Mouse (Mus musculus): Measurements from ENCODE around the gene Aanat. TPM values are rescaled to one million over a fixed set of nuclear protein-coding genes. Genes with fewer than 3 reads are reported as not detected.

Gene Aanat
- polyA plus RNA-seq, 1 experiment from 2014 or later: not detected

DNA sequence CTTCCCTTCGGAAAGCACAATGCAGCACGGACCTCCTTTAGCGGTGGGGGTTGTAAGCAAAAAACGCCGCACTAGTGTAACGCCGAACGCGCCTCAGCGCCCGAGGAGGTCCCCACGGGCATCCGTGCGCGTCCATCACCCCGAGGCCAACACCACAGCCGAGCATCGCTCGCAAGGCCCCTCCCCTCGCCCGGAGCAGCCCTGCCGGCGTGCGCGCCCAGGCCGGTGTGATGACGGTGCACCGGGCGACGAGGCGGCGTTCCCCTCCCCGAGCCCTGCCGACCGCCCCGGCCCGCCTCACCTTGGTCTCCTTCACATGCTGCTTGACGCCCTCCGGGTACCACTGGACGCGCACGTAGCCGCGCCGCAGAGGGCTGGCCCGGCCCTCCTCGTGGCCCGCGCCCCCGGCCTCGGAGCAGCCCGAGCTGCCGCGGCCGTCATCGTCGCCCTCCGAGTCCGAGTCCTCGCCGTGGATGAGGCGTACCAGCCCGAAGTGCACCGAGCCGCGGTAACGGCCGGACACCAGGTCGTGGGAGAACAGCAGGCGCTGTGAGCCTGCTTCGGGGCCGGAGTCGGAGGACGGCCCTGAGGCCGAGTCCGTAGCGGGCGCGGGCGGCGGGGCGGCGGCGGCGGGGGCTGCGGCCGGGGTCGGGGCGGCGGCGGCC is 5.4 kb upstream of the Aanat start:
- Histone ChIP-seq H3K36me3 (replicated peaks) (peaks cover 8% of the 10 kb centered on the region), H3K27me3 (replicated peaks; ENCODE audit: low read depth, poor library complexity, severe bottlenecking) (no peaks in the 10 kb centered on the region), H3K4me1 (peaks cover 37% of the 10 kb centered on the region), H3K9me3 (no peaks in the 10 kb centered on the region), H3K4me3 (peak overlapping the region; percentile 98), H3K27ac (replicated peaks) (peak overlapping the region; percentile 94)
- 1% methylated on average over 91 of the region's 91 CpGs for WGBS
- peak; percentile 77 for DNase-seq (ENCODE audit: low spot score)

DNA sequence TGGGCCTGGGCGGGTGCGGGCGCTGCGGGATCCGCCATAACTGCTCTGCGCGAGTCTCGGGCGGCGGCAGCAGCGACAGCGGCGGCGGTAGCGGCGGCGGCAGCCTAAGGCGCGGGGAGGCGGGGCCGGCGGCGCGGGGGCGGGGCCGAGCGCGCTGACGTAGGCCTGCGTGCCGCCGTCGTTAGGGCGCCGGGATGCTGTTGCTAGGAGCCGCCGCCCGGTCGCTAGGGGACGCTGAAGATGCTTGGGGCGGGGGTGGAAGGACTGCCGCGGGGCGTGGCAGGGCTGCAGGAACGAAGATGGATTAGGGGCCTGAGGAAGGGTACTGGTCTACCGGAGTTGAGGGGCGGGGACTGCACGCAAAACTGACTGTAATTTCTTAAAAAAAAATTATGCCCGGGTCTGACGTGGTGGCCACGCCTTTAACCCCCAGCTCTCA is 4.8 kb upstream of the Aanat start, which contains the start of gene Ube2o:
Ube2o (minus strand) TSS at position 72 of the 439 bp plus-strand sequence.
- H3K27ac ChIP-seq (replicated peaks): peak within 1 kb of the TSS; percentile 94
- peaks cover 8% of the 10 kb centered on the region for H3K36me3 ChIP-seq (replicated peaks)
- H3K9me3 ChIP-seq: no peaks in the 10 kb centered on the region
- 3% methylated on average over 51 of the region's 51 CpGs for WGBS
- no peaks in the 10 kb centered on the region for H3K27me3 ChIP-seq (replicated peaks; ENCODE audit: low read depth, poor library complexity, severe bottlenecking)
- peaks cover 36% of the 10 kb centered on the region for H3K4me1 ChIP-seq
- H3K4me3 ChIP-seq: peak within 1 kb of the TSS; percentile 98
- DNase-seq (ENCODE audit: low spot score): peak; percentile 90

DNA sequence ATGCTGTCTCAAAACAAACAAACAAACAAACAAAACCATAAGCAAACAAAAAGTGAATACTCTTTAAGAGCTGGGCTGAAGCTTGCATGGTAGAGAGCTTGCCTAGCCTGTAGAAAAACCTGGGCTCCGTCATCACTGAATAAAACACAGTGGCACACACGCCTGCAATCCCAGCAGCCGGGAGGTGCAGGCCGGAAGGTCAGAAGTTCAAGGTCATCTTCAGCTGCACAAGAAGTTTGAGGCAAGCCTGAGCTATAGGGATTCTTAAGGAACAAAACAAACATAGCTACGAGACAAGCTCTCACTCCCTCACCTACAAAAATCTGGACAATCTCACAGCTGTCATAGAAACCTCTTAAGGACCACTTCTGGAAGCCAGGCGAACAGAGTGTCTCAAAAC is 550 bp upstream of the Aanat start:
- Histone ChIP-seq H3K27me3 (replicated peaks; ENCODE audit: low read depth, poor library complexity, severe bottlenecking) (peaks cover 24% of the 10 kb centered on the region), H3K9me3 (no peaks in the 10 kb centered on the region), H3K27ac (replicated peaks) (no peak overlapping the region), H3K4me3 (no peak overlapping the region), H3K4me1 (peaks cover 32% of the 10 kb centered on the region), H3K36me3 (replicated peaks) (no peaks in the 10 kb centered on the region)
- WGBS: 76% methylated on average over 6 of the region's 6 CpGs
- DNase-seq (ENCODE audit: low spot score): no peak

DNA sequence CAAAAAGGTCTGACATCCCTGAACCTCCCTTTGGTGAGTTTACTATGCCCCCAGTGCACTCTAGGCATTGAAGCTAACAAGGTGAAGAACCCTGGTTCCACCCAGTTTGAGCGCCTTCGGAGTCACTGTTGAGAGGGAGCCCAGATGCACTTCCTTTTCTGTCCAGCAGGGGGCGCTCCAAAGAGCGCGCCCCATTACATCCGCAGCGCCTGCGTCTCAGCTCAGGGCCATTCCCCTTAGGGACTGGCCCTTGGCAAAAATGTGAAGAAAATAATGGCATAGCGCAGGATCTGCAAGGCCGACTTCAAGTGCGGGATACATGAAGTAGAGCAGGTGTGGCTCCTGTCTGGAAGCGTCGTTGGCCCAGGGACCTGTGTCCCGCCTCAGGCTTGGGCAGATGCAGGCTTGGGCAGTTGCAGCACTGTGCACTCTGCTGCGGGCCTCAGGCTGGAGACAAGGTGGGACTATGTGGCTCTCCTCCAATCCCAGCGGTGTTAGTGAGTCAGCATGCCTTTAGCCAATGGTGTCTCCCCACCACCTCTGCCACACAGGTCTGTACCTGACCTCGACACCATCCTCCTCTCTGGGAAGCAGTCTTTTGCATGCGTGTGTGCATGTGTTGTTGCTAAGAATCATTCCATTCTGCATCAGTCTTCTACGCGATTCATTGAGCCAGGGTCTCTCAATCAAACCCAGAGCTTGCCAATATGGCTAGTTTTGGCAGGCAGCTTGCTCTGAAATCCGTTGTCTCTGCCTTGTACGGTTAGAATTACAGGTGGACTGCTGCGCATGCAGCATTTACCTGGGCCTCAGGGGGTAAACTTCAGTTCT is 784 bp downstream of the Aanat start:
- H3K9me3 ChIP-seq: no peaks in the 10 kb centered on the region
- 20% methylated on average over 23 of the region's 23 CpGs for WGBS
- H3K4me3 ChIP-seq: peak overlapping the region; percentile 41
- H3K27ac ChIP-seq (replicated peaks): no peak overlapping the region
- H3K27me3 ChIP-seq (replicated peaks; ENCODE audit: low read depth, poor library complexity, severe bottlenecking): peaks cover 24% of the 10 kb centered on the region
- H3K4me1 ChIP-seq: peaks cover 28% of the 10 kb centered on the region
- peak; percentile 79 for DNase-seq (ENCODE audit: low spot score)
- no peaks in the 10 kb centered on the region for H3K36me3 ChIP-seq (replicated peaks)

DNA sequence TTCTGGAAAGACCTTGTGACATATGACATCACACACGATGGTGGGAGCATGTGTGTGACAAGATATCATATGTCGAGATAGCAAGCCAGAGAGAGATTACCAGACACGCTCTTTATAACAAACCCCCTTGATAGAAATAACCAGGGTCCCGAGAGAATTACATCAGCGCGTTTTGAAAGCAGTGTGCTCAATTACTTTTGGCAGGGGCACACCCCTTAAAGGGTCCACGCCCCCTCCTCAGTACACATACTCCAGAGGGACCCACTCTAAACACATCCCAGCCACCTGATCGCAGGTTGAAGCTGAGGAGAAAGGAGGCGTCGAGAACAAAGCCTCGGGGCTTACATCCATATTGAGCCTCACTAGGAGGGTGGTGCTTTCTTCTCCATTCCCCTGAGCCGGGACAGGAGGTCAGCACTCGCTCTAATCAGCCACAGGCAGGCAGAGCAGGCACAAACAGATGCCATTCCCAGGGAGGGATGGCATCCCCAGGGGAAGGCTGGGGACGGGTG is 2.8 kb downstream of the Aanat start:
- 34% methylated on average over 14 of the region's 14 CpGs for WGBS
- Histone ChIP-seq H3K27ac (replicated peaks) (no peak overlapping the region), H3K9me3 (no peaks in the 10 kb centered on the region), H3K27me3 (replicated peaks; ENCODE audit: low read depth, poor library complexity, severe bottlenecking) (peaks cover 24% of the 10 kb centered on the region), H3K36me3 (replicated peaks) (no peaks in the 10 kb centered on the region), H3K4me1 (peaks cover 36% of the 10 kb centered on the region), H3K4me3 (0 out of 2 replicates have a peak overlapping the region, but pooled peaks have one; percentile 13)
- DNase-seq (ENCODE audit: low spot score): no peak

DNA sequence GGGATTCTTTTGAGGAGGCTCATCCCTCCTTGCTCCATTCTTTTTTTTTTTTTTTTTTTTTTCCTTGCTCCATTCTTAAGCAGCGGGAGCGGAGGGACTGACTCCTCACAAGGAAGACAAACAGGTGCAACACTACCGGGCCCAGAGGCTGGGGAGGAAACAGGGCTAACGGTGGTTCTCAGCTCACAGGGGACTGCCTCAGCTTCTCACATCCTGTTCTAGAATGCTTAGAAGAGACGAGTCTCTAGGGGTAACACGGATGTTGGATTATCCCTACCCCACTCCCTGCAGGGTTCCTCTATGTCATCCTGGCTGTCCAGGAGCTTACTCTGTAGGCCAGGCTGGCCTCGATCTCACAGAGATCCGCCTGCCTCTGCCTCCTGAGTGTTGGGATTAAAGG is 3.3 kb downstream of the Aanat start:
- DNase-seq (ENCODE audit: low spot score): no peak
- Histone ChIP-seq H3K27ac (replicated peaks) (no peak overlapping the region), H3K4me3 (no peak overlapping the region), H3K4me1 (peaks cover 36% of the 10 kb centered on the region), H3K9me3 (no peaks in the 10 kb centered on the region), H3K36me3 (replicated peaks) (no peaks in the 10 kb centered on the region), H3K27me3 (replicated peaks; ENCODE audit: low read depth, poor library complexity, severe bottlenecking) (peaks cover 24% of the 10 kb centered on the region)
- 68% methylated on average over 8 of the region's 8 CpGs for WGBS

DNA sequence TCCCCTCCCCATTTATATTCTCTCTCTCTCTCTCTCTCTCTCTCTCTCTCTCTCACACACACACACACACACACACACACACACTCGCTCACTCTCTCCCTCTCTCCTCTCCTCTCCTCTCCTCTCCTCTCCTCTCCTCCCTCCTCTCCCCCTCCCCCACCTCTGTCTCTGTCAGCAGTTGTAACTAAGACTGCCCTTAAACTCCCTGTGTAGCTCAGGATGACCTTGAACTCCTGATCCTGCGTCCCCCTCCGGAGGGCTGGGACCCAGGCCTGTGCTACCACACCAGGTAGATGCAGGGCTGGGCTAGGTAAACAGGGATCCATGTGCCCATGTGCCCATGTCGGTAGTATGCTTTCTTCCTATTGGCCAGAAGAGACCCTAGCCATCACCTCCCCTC is 5.4 kb downstream of the Aanat start:
- no peak overlapping the region for H3K27ac ChIP-seq (replicated peaks)

DNA sequence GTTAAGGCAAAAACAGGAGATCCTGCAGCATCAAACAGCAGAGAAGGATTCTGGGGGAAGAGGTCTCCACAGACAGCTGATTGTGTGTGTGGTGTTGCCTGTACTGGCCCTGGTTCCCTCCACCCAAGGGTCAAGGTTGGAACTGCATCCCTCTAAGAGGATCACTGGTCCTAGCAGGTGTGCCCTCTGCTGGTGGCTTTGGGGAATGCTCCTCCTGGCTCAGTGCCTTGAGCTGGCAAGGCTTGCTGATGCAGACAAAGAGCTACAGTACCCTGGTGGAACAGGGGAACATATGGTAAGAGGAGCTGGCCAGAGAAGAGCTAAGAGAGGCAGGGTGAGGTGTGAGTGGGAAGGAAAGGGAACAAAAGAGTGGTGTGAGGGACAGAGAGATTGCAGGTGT is 6.2 kb downstream of the Aanat start:
- no peak overlapping the region; the same call in 1 of the 2 replicates for H3K4me3 ChIP-seq
- H3K9me3 ChIP-seq: no peaks in the 10 kb centered on the region
- H3K4me1 ChIP-seq: peaks cover 29% of the 10 kb centered on the region
- H3K27me3 ChIP-seq (replicated peaks; ENCODE audit: low read depth, poor library complexity, severe bottlenecking): peaks cover 21% of the 10 kb centered on the region
- H3K36me3 ChIP-seq (replicated peaks): peaks cover 7% of the 10 kb centered on the region; the same call in 1 of the 2 replicates
- peak overlapping the region; percentile 72 for H3K27ac ChIP-seq (replicated peaks)
- DNase-seq (ENCODE audit: low spot score): peak; percentile 93

More for the DNA sequence above, 5.4 kb downstream of the Aanat start:
- no peak for DNase-seq (ENCODE audit: low spot score)
- WGBS: 85% methylated on average over 4 of the region's 4 CpGs
- Histone ChIP-seq H3K36me3 (replicated peaks) (no peaks in the 10 kb centered on the region), H3K4me3 (no peak overlapping the region), H3K4me1 (peaks cover 35% of the 10 kb centered on the region), H3K9me3 (no peaks in the 10 kb centered on the region), H3K27me3 (replicated peaks; ENCODE audit: low read depth, poor library complexity, severe bottlenecking) (peaks cover 28% of the 10 kb centered on the region)

DNA sequence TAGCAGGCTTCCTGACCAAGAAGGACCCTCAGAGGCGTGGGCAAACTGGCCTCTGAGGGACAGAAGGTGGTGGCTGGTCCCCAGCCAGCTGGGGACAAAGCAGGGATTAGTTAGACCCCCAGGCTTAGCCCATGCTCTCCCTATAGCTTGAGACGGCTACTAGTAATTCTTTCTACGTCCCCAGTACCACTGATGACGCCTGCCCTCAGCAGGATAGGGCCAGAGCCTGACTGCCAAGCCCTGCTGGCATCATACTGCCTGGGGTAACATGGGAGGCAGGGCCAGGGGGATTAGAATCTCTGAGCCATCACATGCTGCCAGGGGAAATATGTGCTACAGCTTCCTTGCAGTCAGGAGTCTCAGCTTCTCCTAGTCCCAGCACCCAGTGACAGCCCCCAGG is 7.1 kb downstream of the Aanat start:
- Histone ChIP-seq H3K4me1 (peaks cover 32% of the 10 kb centered on the region), H3K36me3 (replicated peaks) (peaks cover 9% of the 10 kb centered on the region), H3K27ac (replicated peaks) (peak overlapping the region; percentile 72; the same call in 1 of the 2 replicates), H3K9me3 (no peaks in the 10 kb centered on the region), H3K27me3 (replicated peaks; ENCODE audit: low read depth, poor library complexity, severe bottlenecking) (peaks cover 12% of the 10 kb centered on the region), H3K4me3 (0 out of 2 replicates have a peak overlapping the region, but pooled peaks have one; percentile 16)
- DNase-seq (ENCODE audit: low spot score): no peak
- WGBS: 68% methylated on average over 4 of the region's 4 CpGs

DNA sequence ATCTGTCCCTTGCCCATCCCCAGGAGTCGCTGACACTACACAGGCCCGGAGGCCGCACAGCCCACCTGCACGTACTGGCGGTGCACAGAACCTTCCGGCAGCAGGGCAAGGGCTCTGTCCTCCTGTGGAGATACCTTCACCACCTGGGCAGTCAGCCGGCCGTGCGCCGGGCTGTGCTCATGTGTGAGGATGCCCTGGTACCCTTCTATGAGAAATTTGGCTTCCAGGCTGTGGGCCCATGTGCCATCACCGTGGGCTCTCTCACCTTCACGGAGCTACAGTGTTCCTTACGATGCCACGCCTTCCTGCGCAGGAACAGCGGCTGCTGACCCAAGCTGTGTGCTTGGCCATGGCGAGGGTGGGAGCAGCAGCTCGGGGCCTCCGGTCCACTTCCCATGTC is 10.5 kb downstream of the Aanat start:
- WGBS: 86% methylated on average over 19 of the region's 19 CpGs
- H3K4me3 ChIP-seq: no peak overlapping the region

DNA sequence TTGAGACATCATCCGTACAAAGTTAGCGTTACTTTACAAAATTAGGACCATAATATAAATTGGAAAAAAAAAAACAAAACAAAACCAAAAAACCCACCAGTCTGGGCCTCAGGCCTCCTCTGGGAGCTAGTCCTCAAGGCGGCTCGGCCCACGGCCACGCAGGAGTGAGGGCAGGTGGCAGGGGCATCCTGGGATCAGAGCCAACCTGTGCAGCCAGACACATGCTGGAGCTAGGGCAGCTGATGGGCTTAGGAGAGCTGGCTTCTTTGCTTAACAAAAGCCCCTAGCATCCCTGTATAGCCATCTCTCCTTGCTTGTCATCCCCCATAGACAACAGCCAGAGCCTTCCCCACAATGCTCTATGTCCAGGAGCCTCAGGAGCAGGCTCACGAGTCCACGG is 12.0 kb downstream of the Aanat start:
- H3K36me3 ChIP-seq (replicated peaks): peaks cover 29% of the 10 kb centered on the region
- no peak overlapping the region for H3K27ac ChIP-seq (replicated peaks)
- peaks cover 10% of the 10 kb centered on the region for H3K4me1 ChIP-seq
- WGBS: 92% methylated on average over 8 of the region's 8 CpGs
- DNase-seq (ENCODE audit: low spot score): no peak
- no peaks in the 10 kb centered on the region for H3K9me3 ChIP-seq
- H3K27me3 ChIP-seq (replicated peaks; ENCODE audit: low read depth, poor library complexity, severe bottlenecking): peaks cover 5% of the 10 kb centered on the region; the same call in 1 of the 2 replicates
- H3K4me3 ChIP-seq: no peak overlapping the region

More for the DNA sequence above, 10.5 kb downstream of the Aanat start:
- Histone ChIP-seq H3K9me3 (no peaks in the 10 kb centered on the region), H3K36me3 (replicated peaks) (peaks cover 27% of the 10 kb centered on the region), H3K4me1 (peaks cover 21% of the 10 kb centered on the region), H3K27ac (replicated peaks) (no peak overlapping the region), H3K27me3 (replicated peaks; ENCODE audit: low read depth, poor library complexity, severe bottlenecking) (peaks cover 5% of the 10 kb centered on the region; the same call in 1 of the 2 replicates)
- no peak for DNase-seq (ENCODE audit: low spot score)

DNA sequence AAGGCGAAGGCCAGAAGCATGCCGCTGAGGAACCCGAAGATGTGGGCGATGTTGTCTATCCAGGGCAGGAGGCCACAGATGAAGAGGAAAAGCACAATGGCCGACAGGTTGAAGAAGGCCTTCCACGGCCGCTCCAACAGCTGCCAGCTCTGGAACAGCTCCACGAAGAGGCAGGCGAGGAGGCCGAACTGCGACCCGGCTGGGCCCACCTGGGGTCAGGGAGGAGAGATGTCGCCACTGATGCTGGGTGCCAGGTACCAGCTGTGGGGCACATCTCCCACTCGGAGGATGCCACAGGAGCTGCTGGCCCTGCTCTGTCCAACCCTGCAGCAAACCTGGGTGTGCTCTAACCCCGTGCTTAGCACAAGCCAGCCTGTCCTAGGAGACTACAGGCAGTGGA is 13.0 kb downstream of the Aanat start:
- no peak overlapping the region for H3K27ac ChIP-seq (replicated peaks)
- no peak for DNase-seq (ENCODE audit: low spot score)
- peaks cover 5% of the 10 kb centered on the region; the same call in 1 of the 2 replicates for H3K27me3 ChIP-seq (replicated peaks; ENCODE audit: low read depth, poor library complexity, severe bottlenecking)
- H3K9me3 ChIP-seq: no peaks in the 10 kb centered on the region
- peaks cover 10% of the 10 kb centered on the region for H3K4me1 ChIP-seq
- H3K4me3 ChIP-seq: no peak overlapping the region
- WGBS: 91% methylated on average over 15 of the region's 15 CpGs
- H3K36me3 ChIP-seq (replicated peaks): peaks cover 37% of the 10 kb centered on the region
